Mouse (Mus musculus) kidney, embryonic 14.5 days (tissue): ENCODE data around the gene Styxl1. TPM values are rescaled to one million over a fixed set of nuclear protein-coding genes. Genes with fewer than 3 reads are reported as not detected.

Experiments used
- ATAC-seq: fragments of 200-750 bp; cut with Nextera tagmentation; 2 replicates; pipeline ENCODE4 v1.8.0; 2017; ENCODE audit warnings: moderate number of reproducible peaks, mild to moderate bottlenecking, moderate TSS enrichment, moderate library complexity; ENCODE audit not compliant: low FRiP score, low TSS enrichment
- H3K27ac ChIP-seq: fragments of 300-500 bp; sonication (generic); 2 replicates; pipeline ENCODE4 v1.5.1; 2014; ENCODE audit warnings: low read depth, mild to moderate bottlenecking, low read length, moderate library complexity, mixed read lengths
- H3K27me3 ChIP-seq: fragments of 300-500 bp; sonication (generic); 2 replicates; pipeline ENCODE4 v1.6.1; 2014; ENCODE audit warnings: mild to moderate bottlenecking, low read length; ENCODE audit not compliant: control insufficient read depth, insufficient read depth
- H3K36me3 ChIP-seq: fragments of 300-500 bp; sonication (generic); 2 replicates; pipeline ENCODE4 v1.6.1; 2014; ENCODE audit warnings: low read length, mixed read lengths; ENCODE audit not compliant: control insufficient read depth, insufficient read depth
- H3K4me1 ChIP-seq: fragments of 300-500 bp; sonication (generic); 2 replicates; pipeline ENCODE4 v1.6.1; 2014; ENCODE audit warnings: low read length, mixed read lengths; ENCODE audit not compliant: control insufficient read depth, insufficient read depth
- H3K4me2 ChIP-seq: fragments of 300-500 bp; sonication (generic); replicated peaks from 2 replicates; pipeline ENCODE4 v1.6.1; 2014; ENCODE audit warnings: low read depth, mild to moderate bottlenecking, low read length
- H3K4me3 ChIP-seq: fragments of 300-500 bp; sonication (generic); 2 replicates; pipeline ENCODE4 v1.5.1; 2014; ENCODE audit warnings: mild to moderate bottlenecking, low read length
- H3K9ac ChIP-seq: fragments of 300-500 bp; sonication (generic); 2 replicates; pipeline ENCODE4 v1.6.1; 2014; ENCODE audit warnings: low read depth, mild to moderate bottlenecking, low read length, moderate library complexity
- H3K9me3 ChIP-seq: fragments of 300-500 bp; sonication (generic); 2 replicates; pipeline ENCODE4 v1.6.1; 2016; ENCODE audit warnings: low read length; ENCODE audit not compliant: control insufficient read depth
- WGBS: fragments of 180-500 bp; shearing (Covaris S2); extraction: QIAGEN DNeasy Blood & Tissue Kit; methylation state at CpG from one replicate; pipeline ENCODE4 v1.1.7; 2014; 5-methylcytosine and 5-hydroxymethylcytosine counted together
- polyA plus RNA-seq: library from polyadenylated mRNA; unstranded; fragments of >200 nt; fragmentation: Nextera tagmentation; extraction: Ambion mirVana; gene quantifications from 2 replicates; pipeline ENCODE4 v1.2.1, GENCODE M21; 2014

Gene Styxl1
- polyA plus RNA-seq, 1 experiment from 2014 or later: 0.72 TPM

GRCm38 (mm10) chr5:135733071-135733470, 45.1 kb downstream of the Styxl1 start:
- ATAC-seq: no peak
- Histone ChIP-seq H3K36me3 (peaks cover 90% of the 10 kb centered on the region), H3K4me1 (no peaks in the 10 kb centered on the region), H3K9ac (no peak overlapping the region), H3K4me2 (no peak overlapping the region), H3K9me3 (no peaks in the 10 kb centered on the region), H3K4me3 (no peak overlapping the region), H3K27ac (no peak overlapping the region), H3K27me3 (no peaks in the 10 kb centered on the region)
- WGBS: 86% methylated on average over 4 of the region's 4 CpGs

- WGBS: 95% methylated on average over 16 of the region's 16 CpGs
- peaks cover 81% of the 10 kb centered on the region for H3K36me3 ChIP-seq
- H3K27me3 ChIP-seq: no peaks in the 10 kb centered on the region
- H3K4me1 ChIP-seq: peaks cover 1% of the 10 kb centered on the region; the same call in 1 of the 2 replicates
- no peak overlapping the region for H3K9ac ChIP-seq
- H3K27ac ChIP-seq: no peak overlapping the region
- H3K4me2 ChIP-seq: no peak overlapping the region
- ATAC-seq: no peak
- H3K4me3 ChIP-seq: no peak overlapping the region
- no peaks in the 10 kb centered on the region for H3K9me3 ChIP-seq
Measured at GRCm38 (mm10) chr5:135731322-135731721, 46.9 kb downstream of the Styxl1 start.

- no peak for ATAC-seq
Measured at GRCm38 (mm10) chr5:135730916-135731315, 47.3 kb downstream of the Styxl1 start.

GRCm38 (mm10) chr5:135730278-135730677, 47.9 kb downstream of the Styxl1 start:
- ATAC-seq: no peak
- Histone ChIP-seq H3K9ac (no peak overlapping the region), H3K9me3 (no peaks in the 10 kb centered on the region), H3K4me1 (peaks cover 12% of the 10 kb centered on the region), H3K4me2 (no peak overlapping the region), H3K27ac (no peak overlapping the region), H3K36me3 (peaks cover 71% of the 10 kb centered on the region), H3K4me3 (no peak overlapping the region), H3K27me3 (no peaks in the 10 kb centered on the region)
- 95% methylated on average over 10 of the region's 10 CpGs for WGBS

More at GRCm38 (mm10) chr5:135730916-135731315, 47.3 kb downstream of the Styxl1 start:
- Histone ChIP-seq H3K27ac (no peak overlapping the region), H3K27me3 (no peaks in the 10 kb centered on the region), H3K9ac (no peak overlapping the region), H3K4me3 (no peak overlapping the region), H3K36me3 (peaks cover 77% of the 10 kb centered on the region), H3K9me3 (no peaks in the 10 kb centered on the region), H3K4me2 (no peak overlapping the region), H3K4me1 (peaks cover 5% of the 10 kb centered on the region)
- 93% methylated on average over 10 of the region's 10 CpGs for WGBS

GRCm38 (mm10) chr5:135729351-135729750, 48.8 kb downstream of the Styxl1 start:
- peaks cover 62% of the 10 kb centered on the region for H3K36me3 ChIP-seq
- H3K4me3 ChIP-seq: no peak overlapping the region
- no peaks in the 10 kb centered on the region for H3K9me3 ChIP-seq
- WGBS: 93% methylated on average over 13 of the region's 13 CpGs
- H3K9ac ChIP-seq: no peak overlapping the region
- no peak overlapping the region for H3K4me2 ChIP-seq
- H3K4me1 ChIP-seq: peaks cover 21% of the 10 kb centered on the region
- H3K27me3 ChIP-seq: no peaks in the 10 kb centered on the region
- H3K27ac ChIP-seq: no peak overlapping the region
- no peak for ATAC-seq

- Histone ChIP-seq H3K27ac (no peak overlapping the region), H3K9ac (no peak overlapping the region), H3K9me3 (no peaks in the 10 kb centered on the region), H3K4me2 (no peak overlapping the region), H3K27me3 (no peaks in the 10 kb centered on the region), H3K4me3 (no peak overlapping the region), H3K4me1 (peaks cover 24% of the 10 kb centered on the region), H3K36me3 (peaks cover 52% of the 10 kb centered on the region)
- WGBS: 93% methylated on average over 13 of the region's 13 CpGs
- ATAC-seq: no peak
Measured at GRCm38 (mm10) chr5:135728361-135728760, 49.8 kb downstream of the Styxl1 start.

GRCm38 (mm10) chr5:135727871-135728270, 50.3 kb downstream of the Styxl1 start:
- Histone ChIP-seq H3K9ac (no peak overlapping the region), H3K27ac (no peak overlapping the region), H3K27me3 (no peaks in the 10 kb centered on the region), H3K36me3 (peaks cover 47% of the 10 kb centered on the region), H3K4me1 (peaks cover 24% of the 10 kb centered on the region), H3K9me3 (no peaks in the 10 kb centered on the region), H3K4me2 (no peak overlapping the region), H3K4me3 (no peak overlapping the region)
- ATAC-seq: no peak
- WGBS: 95% methylated on average over 9 of the region's 9 CpGs

GRCm38 (mm10) chr5:135726641-135727346, 51.4 kb downstream of the Styxl1 start:
- Histone ChIP-seq H3K27ac (no peak overlapping the region), H3K4me1 (peaks cover 24% of the 10 kb centered on the region), H3K4me3 (no peak overlapping the region)

GRCm38 (mm10) chr5:135725991-135726390, 52.2 kb downstream of the Styxl1 start:
- Histone ChIP-seq H3K36me3 (peaks cover 28% of the 10 kb centered on the region), H3K27me3 (no peaks in the 10 kb centered on the region), H3K27ac (peak overlapping the region; percentile 76; the same call in 1 of the 2 replicates), H3K9me3 (no peaks in the 10 kb centered on the region), H3K4me1 (peaks cover 24% of the 10 kb centered on the region), H3K9ac (peak overlapping the region; percentile 32; the same call in 1 of the 2 replicates), H3K4me3 (no peak overlapping the region), H3K4me2 (peak overlapping the region; percentile 32)
- WGBS: 29% methylated on average over 6 of the region's 6 CpGs
- no peak for ATAC-seq

More at GRCm38 (mm10) chr5:135726641-135727346, 51.4 kb downstream of the Styxl1 start:
- ATAC-seq: no peak
- H3K36me3 ChIP-seq: peaks cover 36% of the 10 kb centered on the region
- no peaks in the 10 kb centered on the region for H3K27me3 ChIP-seq
- no peak overlapping the region for H3K9ac ChIP-seq
- WGBS: 84% methylated on average over 2 of the region's 2 CpGs
- no peaks in the 10 kb centered on the region for H3K9me3 ChIP-seq
- H3K4me2 ChIP-seq: no peak overlapping the region
